Mouse (Mus musculus) yolk sac, embryonic 10.5 days (tissue): ENCODE data around the gene Elf3.
"Not testable (repeated sequence)": the region's sequence is repeated elsewhere in the genome, so short reads cannot be mapped to it uniquely, and the experiment has no call there.

Experiments
- DNase-seq: peaks from one replicate; pipeline ENCODE4 v3.0.0-alpha.2; 2017; ENCODE audit warnings: low spot score

The Elf3 gene

GRCm38 (mm10) chr1:135237131-135237851 is 21.1 kb downstream of the Elf3 start:
- no peak for DNase-seq

DNA sequence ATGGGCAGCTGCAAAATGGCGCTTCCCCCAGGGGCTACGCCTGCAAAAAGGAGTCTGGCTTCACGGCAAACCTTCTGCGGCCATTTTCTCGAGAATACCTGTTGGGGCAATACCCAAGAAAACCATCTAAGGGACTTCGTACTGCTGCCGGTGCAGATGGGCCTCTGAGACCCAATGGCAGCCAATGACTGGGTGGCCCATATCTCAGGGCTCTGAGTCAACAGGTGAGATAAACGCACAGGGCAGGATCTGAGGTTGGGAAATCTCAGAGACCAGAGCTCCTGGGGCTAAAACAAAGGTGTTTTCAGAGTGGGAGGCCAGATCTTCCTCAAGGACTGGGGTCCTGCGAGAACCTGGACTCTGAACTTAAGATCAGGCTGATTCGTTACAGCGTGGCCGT is 23.6 kb downstream of the Elf3 start:
- DNase-seq = peak; percentile 76

DNA sequence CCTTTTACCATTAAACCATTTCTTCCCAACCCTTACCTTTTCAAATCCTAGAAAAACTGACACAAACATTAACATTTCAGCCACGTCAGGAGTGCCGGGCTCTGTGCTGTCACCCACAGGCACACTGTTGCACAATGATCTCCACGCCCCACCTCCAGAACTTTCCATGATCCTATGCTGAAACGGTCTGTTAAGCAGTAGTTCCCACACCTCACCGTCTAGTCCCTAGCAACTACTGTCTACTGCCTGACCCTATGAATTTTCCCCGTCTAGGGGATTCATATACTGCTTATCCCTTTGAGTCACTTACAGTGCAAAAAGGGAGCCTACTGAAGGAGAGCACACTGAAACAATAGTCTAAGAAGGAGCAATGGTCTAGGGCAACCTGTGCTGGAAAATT is 24.4 kb downstream of the Elf3 start:
- no peak for DNase-seq

DNA sequence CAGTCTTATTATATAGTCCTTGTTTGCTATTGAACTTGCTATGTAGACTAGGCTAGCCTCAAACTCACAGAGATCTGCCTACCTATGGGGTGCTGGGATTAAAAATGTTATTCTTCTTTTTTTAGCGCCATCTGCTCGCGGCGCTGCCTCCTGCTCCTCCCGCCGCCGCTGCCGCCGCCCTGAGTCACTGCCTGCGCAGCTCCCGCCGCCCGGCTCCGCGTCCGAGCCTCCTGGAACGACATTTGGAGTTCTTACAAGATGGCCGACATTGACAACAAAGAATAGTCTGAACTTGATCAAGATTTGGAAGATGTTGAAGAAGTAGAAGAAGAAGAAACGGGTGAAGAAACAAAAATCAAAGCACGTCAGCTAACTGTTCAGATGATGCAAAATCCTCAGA is 26.5 kb downstream of the Elf3 start:
- not testable (repeated sequence) for DNase-seq

- DNase-seq = no peak
These were observed 30.9 kb downstream of the Elf3 start for GRCm38 (mm10) chr1:135227339-135227950.

GRCm38 (mm10) chr1:135224981-135225604 is 33.3 kb downstream of the Elf3 start:
- no peak for DNase-seq

DNA sequence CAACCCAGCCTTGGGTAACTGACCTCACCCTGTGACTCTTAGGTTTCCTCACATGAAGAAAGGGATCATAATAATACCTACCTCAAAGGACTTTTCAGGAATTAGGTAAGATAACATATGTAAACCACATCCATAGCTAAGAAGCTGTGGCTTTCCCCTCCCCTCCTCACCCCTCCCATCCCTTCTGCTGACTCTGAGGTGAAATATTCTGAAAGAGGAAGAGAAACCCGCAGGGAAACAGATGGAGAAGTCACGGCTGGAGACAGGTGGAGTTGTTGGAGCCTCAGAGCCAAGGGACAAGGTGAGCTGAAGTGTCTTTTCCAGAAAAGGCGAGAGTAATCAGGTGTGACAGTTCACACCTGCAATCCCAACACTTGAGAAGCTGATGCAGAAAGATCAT is 34.2 kb downstream of the Elf3 start:
- DNase-seq = no peak

GRCm38 (mm10) chr1:135217607-135218233 is 40.6 kb downstream of the Elf3 start:
- DNase-seq = no peak

DNA sequence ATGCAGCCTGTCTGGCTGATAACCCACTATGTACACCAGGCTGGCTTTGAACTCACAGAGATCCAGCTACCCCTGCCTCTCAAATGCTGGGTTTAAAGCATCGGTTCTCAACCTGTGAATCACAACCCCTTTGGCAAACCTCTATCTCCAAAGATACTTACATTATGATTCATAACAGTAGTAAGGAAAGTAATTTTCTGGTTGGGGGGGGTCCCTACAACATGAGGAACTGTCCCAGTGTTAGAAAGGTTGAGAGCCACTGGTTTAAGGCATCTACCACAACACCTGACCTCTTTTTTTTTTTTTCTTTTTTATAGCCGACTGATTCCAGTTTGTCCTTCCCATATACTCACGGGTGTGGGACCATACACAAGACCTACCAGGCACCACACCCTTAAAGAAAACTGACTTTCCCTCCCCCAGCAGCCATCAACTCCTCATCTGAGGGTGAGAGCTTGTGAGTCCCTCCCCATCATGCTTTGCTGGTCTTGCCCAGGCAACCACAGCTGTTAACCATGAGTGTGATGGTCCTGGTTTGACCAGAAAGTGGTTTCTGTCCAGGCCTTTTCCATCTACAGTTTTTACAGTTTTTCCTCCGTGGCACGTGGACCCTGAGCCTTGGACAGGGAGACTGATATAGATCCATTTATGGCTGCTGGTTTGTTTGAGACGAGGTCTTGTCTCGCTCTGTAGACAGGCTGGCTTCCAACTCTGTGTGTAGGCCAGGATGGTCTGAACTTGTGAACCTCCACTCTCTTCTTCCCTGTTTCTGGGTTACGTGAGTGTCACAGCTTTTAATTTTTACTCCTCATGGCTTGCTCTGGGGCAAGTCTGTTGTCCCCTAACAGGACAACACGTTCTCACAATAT is 44.4 kb downstream of the Elf3 start:
- DNase-seq = no peak

- no peak for DNase-seq
These were observed 47.9 kb downstream of the Elf3 start for GRCm38 (mm10) chr1:135210421-135210820.

GRCm38 (mm10) chr1:135208716-135209115 is 49.7 kb downstream of the Elf3 start:
- DNase-seq = no peak

GRCm38 (mm10) chr1:135206586-135207339 is 51.6 kb downstream of the Elf3 start:
- no peak for DNase-seq

GRCm38 (mm10) chr1:135205257-135205656 is 53.1 kb downstream of the Elf3 start:
- DNase-seq = no peak

- peak; percentile 60 for DNase-seq
These were observed 53.9 kb downstream of the Elf3 start for GRCm38 (mm10) chr1:135204196-135205126.
